Mouse (Mus musculus): ENCODE measurements at regions not wholly inside any gene's neighbourhood (a gene's known extent, or its start where the extent isn't known, plus 50 kb on each side); places are given as distances from the start of the nearest gene placed in this dataset.

GRCm38 (mm10) chr1:32858040-32858439 lies 310.9 kb upstream of the Gm5415 start:
- H3K27ac ChIP-seq (replicated peaks), result no peak overlapping the region
- H3K4me3 ChIP-seq, result no peak overlapping the region
- H3K4me2 ChIP-seq, result no peak overlapping the region
- ATAC-seq (ENCODE audit: low FRiP score, low read depth), result no peak
- no peaks in the 10 kb centered on the region for H3K4me1 ChIP-seq (replicated peaks)
- no peaks in the 10 kb centered on the region for H3K36me3 ChIP-seq
- no peak overlapping the region for H3K9ac ChIP-seq
- no peaks in the 10 kb centered on the region for H3K9me3 ChIP-seq
- H3K27me3 ChIP-seq, result no peaks in the 10 kb centered on the region
- WGBS, result 71% methylated on average over 1 of the region's 1 CpGs

Data from hindbrain, embryonic 15.5 days (tissue).